In the genomic region with DNA sequence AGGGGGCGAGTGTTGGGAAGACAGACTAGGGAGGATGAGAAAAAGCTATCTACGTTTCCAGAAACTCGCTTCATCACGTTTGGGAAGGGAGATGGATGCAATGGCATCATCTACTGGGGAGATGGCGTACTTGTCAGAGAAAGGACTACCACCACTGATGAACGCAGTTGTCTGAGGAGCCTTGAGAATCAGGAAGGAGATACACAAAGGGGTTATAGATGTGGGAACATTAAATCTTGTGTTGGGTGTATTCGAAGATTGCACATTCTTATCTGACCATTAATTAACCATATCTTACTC, we compare ENCODE assay signal across 8 mouse cellular contexts. TPM values are rescaled to one million over a fixed set of nuclear protein-coding genes. Genes with fewer than 3 reads are reported as not detected.
A peak's percentile ranks its signal among the peaks of the same experiment; 100 is the strongest.
DNase-seq lines count a peak whose midpoint lies in the region; ATAC-seq and TF ChIP-seq lines count a peak whose summit lies in the region.

No protein-coding gene starts in this region.

- peaks cover 3% of the 10 kb centered on the region; the same call in 1 of the 2 replicates for H3K27me3 ChIP-seq in heart, embryonic 13.5 days (replicated peaks)
- H3K27me3 ChIP-seq in G1E (ENCODE audit: insufficient read depth, low read length) = no peaks in the 10 kb centered on the region
- H3K27me3 ChIP-seq in forebrain, embryonic 14.5 days (replicated peaks; ENCODE audit: control insufficient read depth, insufficient read depth, low read length) = no peaks in the 10 kb centered on the region
- H3K27me3 ChIP-seq in liver, postnatal 0 days (ENCODE audit: insufficient read depth, low read length) = no peaks in the 10 kb centered on the region

- peak overlapping the region; percentile 86 for H3K9ac ChIP-seq in heart, embryonic 13.5 days
- peak overlapping the region; percentile 70 for H3K9ac ChIP-seq in forebrain, embryonic 14.5 days (ENCODE audit: low read length)
- peak overlapping the region; percentile 61 for H3K9ac ChIP-seq in liver, postnatal 0 days (replicated peaks)

- H3K36me3 ChIP-seq in heart, embryonic 13.5 days = peaks cover 18% of the 10 kb centered on the region
- H3K36me3 ChIP-seq in G1E (replicated peaks) = peaks cover 21% of the 10 kb centered on the region
- H3K36me3 ChIP-seq in forebrain, embryonic 14.5 days (ENCODE audit: control insufficient read depth, insufficient read depth, low read length) = 0 out of 2 replicates have a peak, but pooled peaks cover 10% of the 10 kb centered on the region
- H3K36me3 ChIP-seq in liver, postnatal 0 days (replicated peaks; ENCODE audit: insufficient read depth, low read length) = no peaks in the 10 kb centered on the region

- peak overlapping the region; percentile 69 for H3K4me3 ChIP-seq in heart, embryonic 13.5 days
- peak overlapping the region; percentile 76 for H3K4me3 ChIP-seq in G1E (ENCODE audit: low read depth, low read length)
- peak overlapping the region; percentile 55 for H3K4me3 ChIP-seq in forebrain, embryonic 14.5 days (ENCODE audit: low read depth, low read length)
- H3K4me3 ChIP-seq in liver, postnatal 0 days (ENCODE audit: low read depth, low read length) = peak overlapping the region; percentile 68

- no peak for DNase-seq in heart, adult 18-20 months
- no peak for DNase-seq in G1E (ENCODE audit: low spot score)
- DNase-seq in forebrain, embryonic 14.5 days (ENCODE audit: low spot score) = peak; percentile 8
- no peak for DNase-seq in liver, postnatal 0 days
- no peak for DNase-seq in cerebellum, adult 8-10 months
- no peak for DNase-seq in kidney, adult 8-10 months
- no peak for DNase-seq in frontal cortex, postnatal 36 days (ENCODE audit: low spot score in 2 of 2)

- no peak for ATAC-seq in heart, embryonic 13.5 days (ENCODE audit: extremely low read depth, insufficient number of reproducible peaks, low FRiP score, low TSS enrichment)
- no peak for ATAC-seq in G1E (ENCODE audit: extremely low read depth, insufficient number of reproducible peaks, low FRiP score, poor library complexity, severe bottlenecking)
- peak; percentile 25 for ATAC-seq in forebrain, embryonic 14.5 days
- peak; percentile 38 for ATAC-seq in liver, postnatal 0 days

- H3K4me1 ChIP-seq in heart, embryonic 13.5 days = peaks cover 9% of the 10 kb centered on the region
- H3K4me1 ChIP-seq in G1E (ENCODE audit: insufficient read depth, low read depth, low read length) = peaks cover 15% of the 10 kb centered on the region
- H3K4me1 ChIP-seq in forebrain, embryonic 14.5 days (ENCODE audit: control insufficient read depth, insufficient read depth, low read length) = no peaks in the 10 kb centered on the region
- H3K4me1 ChIP-seq in liver, postnatal 0 days (ENCODE audit: insufficient read depth) = peaks cover 4% of the 10 kb centered on the region; the same call in 1 of the 2 replicates

- peak overlapping the region; percentile 73 for H3K4me2 ChIP-seq in heart, embryonic 13.5 days
- H3K4me2 ChIP-seq in forebrain, embryonic 14.5 days (ENCODE audit: low read length) = peak overlapping the region; percentile 49
- peak overlapping the region; percentile 70 for H3K4me2 ChIP-seq in liver, postnatal 0 days (ENCODE audit: low read depth, low read length)

- WGBS in heart, embryonic 13.5 days = 8% methylated on average over 7 of the region's 7 CpGs
- WGBS in forebrain, embryonic 14.5 days = 29% methylated on average over 7 of the region's 7 CpGs
- 12% methylated on average over 7 of the region's 7 CpGs for WGBS in liver, postnatal 0 days (ENCODE audit: insufficient replicate concordance)

- no peak for TF ChIP-seq EP300 in liver, postnatal 0 days (IDR thresholded peaks at IDR 0.05; ENCODE audit: low read depth)

- peak overlapping the region; percentile 83; the same call in 1 of the 2 replicates for H3K27ac ChIP-seq in heart, embryonic 13.5 days (replicated peaks)
- 0 out of 2 replicates have a peak overlapping the region, but pooled peaks have one; percentile 89 for H3K27ac ChIP-seq in forebrain, embryonic 14.5 days (ENCODE audit: low read depth, low read length)
- H3K27ac ChIP-seq in liver, postnatal 0 days (ENCODE audit: low read depth) = peak overlapping the region; percentile 64; the same call in 1 of the 2 replicates

- TF ChIP-seq CTCF in G1E (IDR thresholded peaks at IDR 0.05; ENCODE audit: low read depth, low read length) = no peak
- TF ChIP-seq CTCF in liver, postnatal 0 days (IDR thresholded peaks at IDR 0.05; ENCODE audit: low read depth) = no peak; the same call in none of the 2 replicates

- no peaks in the 10 kb centered on the region for H3K9me3 ChIP-seq in heart, embryonic 13.5 days
- no peaks in the 10 kb centered on the region for H3K9me3 ChIP-seq in G1E (replicated peaks)
- no peaks in the 10 kb centered on the region for H3K9me3 ChIP-seq in forebrain, embryonic 14.5 days (replicated peaks; ENCODE audit: control insufficient read depth, low read length)
- no peaks in the 10 kb centered on the region for H3K9me3 ChIP-seq in liver, postnatal 0 days (ENCODE audit: low read length)

RNA-seq across cellular contexts. Expression of gene Armcx5, which starts 0.5 kb away (rescaled TPM):
- 8.6 and 9.6 TPM in 2 replicates for polyA plus RNA-seq in heart, embryonic 13.5 days (2015; fragmentation: Nextera tagmentation; extraction: Ambion mirVana)
- 1 to 10 TPM; 5.3 to 5.7 TPM for total RNA-seq in heart, adult 18-20 months (2021)
- 15.7 and 17.8 TPM in 2 replicates for total RNA-seq in G1E (2014; fragmentation: Nextera tagmentation)
- total RNA-seq in G1E (2017) = 8.0 and 8.8 TPM in 2 replicates
- 0.42 and 1.1 TPM in 2 replicates for polyA plus RNA-seq in G1E (2012)
- 7.6 TPM in 2 replicates for polyA plus RNA-seq in forebrain, embryonic 14.5 days (2014; fragmentation: Nextera tagmentation; extraction: Ambion mirVana)
- 2.6 and 2.8 TPM in 2 replicates for polyA plus RNA-seq in liver, postnatal 0 days (2015; fragmentation: Nextera tagmentation; extraction: Ambion mirVana)

RNA-seq across cellular contexts. Expression of gene Gprasp1, which starts 0.5 kb away (rescaled TPM):
- 30.4 and 32.2 TPM in 2 replicates for polyA plus RNA-seq in heart, embryonic 13.5 days (2015; fragmentation: Nextera tagmentation; extraction: Ambion mirVana)
- total RNA-seq in heart, adult 18-20 months (2021) = 10 to 100 TPM; 19.7 to 25.1 TPM
- total RNA-seq in G1E (2014; fragmentation: Nextera tagmentation) = 40.3 and 48.3 TPM in 2 replicates
- total RNA-seq in G1E (2017) = 20.2 and 24.9 TPM in 2 replicates
- polyA plus RNA-seq in G1E (2012) = 1.2 and 13.6 TPM in 2 replicates
- polyA plus RNA-seq in forebrain, embryonic 14.5 days (2014; fragmentation: Nextera tagmentation; extraction: Ambion mirVana) = 94.4 and 118 TPM in 2 replicates
- 3.2 and 4.1 TPM in 2 replicates for polyA plus RNA-seq in liver, postnatal 0 days (2015; fragmentation: Nextera tagmentation; extraction: Ambion mirVana)

RNA-seq across cellular contexts. Expression of gene Tmsb15a, which starts 17.9 kb away (rescaled TPM):
- 0.88 TPM in 1 of 2 replicates, not detected in the other for polyA plus RNA-seq in heart, embryonic 13.5 days (2015; fragmentation: Nextera tagmentation; extraction: Ambion mirVana)
- total RNA-seq in heart, adult 18-20 months (2021) = not detected
- total RNA-seq in G1E (2014; fragmentation: Nextera tagmentation) = not detected in 2 replicates
- not detected in 2 replicates for total RNA-seq in G1E (2017)
- polyA plus RNA-seq in G1E (2012) = not detected in 2 replicates
- polyA plus RNA-seq in forebrain, embryonic 14.5 days (2014; fragmentation: Nextera tagmentation; extraction: Ambion mirVana) = not detected in 2 replicates
- not detected in 2 replicates for polyA plus RNA-seq in liver, postnatal 0 days (2015; fragmentation: Nextera tagmentation; extraction: Ambion mirVana)

RNA-seq across cellular contexts. Expression of gene Tcp11x2, which starts 49.4 kb away (rescaled TPM):
- polyA plus RNA-seq in heart, embryonic 13.5 days (2015; fragmentation: Nextera tagmentation; extraction: Ambion mirVana) = not detected in 2 replicates
- not detected for total RNA-seq in heart, adult 18-20 months (2021)
- total RNA-seq in G1E (2014; fragmentation: Nextera tagmentation) (not detected in 2 replicates), G1E (2017) (0.05 TPM in 1 of 2 replicates, not detected in the other)
- polyA plus RNA-seq in G1E (2012) = not detected in 2 replicates
- not detected in 2 replicates for polyA plus RNA-seq in forebrain, embryonic 14.5 days (2014; fragmentation: Nextera tagmentation; extraction: Ambion mirVana)
- not detected in 2 replicates for polyA plus RNA-seq in liver, postnatal 0 days (2015; fragmentation: Nextera tagmentation; extraction: Ambion mirVana)

RNA-seq across cellular contexts. Expression of gene Bhlhb9, which starts 54.4 kb away (rescaled TPM):
- 57.7 and 57.9 TPM in 2 replicates for polyA plus RNA-seq in heart, embryonic 13.5 days (2015; fragmentation: Nextera tagmentation; extraction: Ambion mirVana)
- 10 to 100 TPM in 1 of 2 experiments, 1 to 10 TPM in 1; 8.5 to 15.3 TPM for total RNA-seq in heart, adult 18-20 months (2021)
- total RNA-seq in G1E (2014; fragmentation: Nextera tagmentation) (28.1 and 29.5 TPM in 2 replicates), G1E (2017) (19.9 and 22.8 TPM in 2 replicates)
- 16.4 and 21.2 TPM in 2 replicates for polyA plus RNA-seq in G1E (2012)
- polyA plus RNA-seq in forebrain, embryonic 14.5 days (2014; fragmentation: Nextera tagmentation; extraction: Ambion mirVana) = 88.2 and 104 TPM in 2 replicates
- 18.8 and 19.3 TPM in 2 replicates for polyA plus RNA-seq in liver, postnatal 0 days (2015; fragmentation: Nextera tagmentation; extraction: Ambion mirVana)

Comparison
In these comparisons a context has a peak if more than half of its experiments do, and no peak if none do; other contexts are left out.
1. ATAC-seq: peak in forebrain, embryonic 14.5 days (single experiment) and liver, postnatal 0 days (single experiment); none in heart, embryonic 13.5 days (single experiment) and G1E (single experiment).
2. Peak in every context shown above with its lines, with median percentiles within 50 percentile points of each other: H3K27ac ChIP-seq, H3K4me2 ChIP-seq, H3K4me3 ChIP-seq and H3K9ac ChIP-seq.